Mouse (Mus musculus) lung, adult 2 months (tissue): ENCODE measurements around the gene Hspa12a.

Experiments
- CTCF ChIP-seq: fragments of 200-500 bp; IDR thresholded peaks from 2 replicates; pipeline ENCODE4 v1.5.1; 2011; ENCODE audit warnings: mild to moderate bottlenecking, low read length, control low read depth; ENCODE audit not compliant: insufficient read depth
- POLR2A ChIP-seq: fragments of 200-500 bp; IDR thresholded peaks from 2 replicates; pipeline ENCODE4 v1.6.1; 2011; ENCODE audit warnings: low read depth, mild to moderate bottlenecking, control low read depth, low read length, borderline replicate concordance; ENCODE audit errors: extremely low read depth

DNA sequence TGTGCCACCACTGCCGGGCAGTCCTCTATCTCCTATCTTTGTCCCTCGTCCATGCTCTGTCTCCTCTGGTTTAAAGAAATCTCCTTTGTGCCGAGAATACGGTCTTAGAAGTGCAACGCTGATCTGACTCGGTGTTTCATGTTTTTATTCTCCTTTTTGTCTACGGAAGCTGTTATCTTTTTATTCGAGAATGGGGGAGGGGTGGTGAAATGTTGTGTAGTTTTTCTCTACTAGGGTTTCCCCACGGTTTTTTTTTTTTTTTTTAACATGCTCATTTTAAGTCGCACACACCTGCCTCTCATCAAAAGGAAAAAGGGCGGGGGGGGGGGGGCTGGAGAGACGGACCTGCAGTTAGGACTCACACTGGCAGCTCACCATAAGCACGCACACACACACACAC lies 8.8 kb upstream of the Hspa12a start:
- no peak for TF ChIP-seq CTCF
- no peak for TF ChIP-seq POLR2A
